Mouse (Mus musculus): Measurements from ENCODE around the gene Nipbl. TPM values are rescaled to one million over a fixed set of nuclear protein-coding genes. Genes with fewer than 3 reads are reported as not detected.
A peak's percentile ranks its signal among the peaks of the same experiment; 100 is the strongest.

The Nipbl gene
- polyA plus RNA-seq, 1 experiment from 2014 or later = 17.0 TPM

DNA sequence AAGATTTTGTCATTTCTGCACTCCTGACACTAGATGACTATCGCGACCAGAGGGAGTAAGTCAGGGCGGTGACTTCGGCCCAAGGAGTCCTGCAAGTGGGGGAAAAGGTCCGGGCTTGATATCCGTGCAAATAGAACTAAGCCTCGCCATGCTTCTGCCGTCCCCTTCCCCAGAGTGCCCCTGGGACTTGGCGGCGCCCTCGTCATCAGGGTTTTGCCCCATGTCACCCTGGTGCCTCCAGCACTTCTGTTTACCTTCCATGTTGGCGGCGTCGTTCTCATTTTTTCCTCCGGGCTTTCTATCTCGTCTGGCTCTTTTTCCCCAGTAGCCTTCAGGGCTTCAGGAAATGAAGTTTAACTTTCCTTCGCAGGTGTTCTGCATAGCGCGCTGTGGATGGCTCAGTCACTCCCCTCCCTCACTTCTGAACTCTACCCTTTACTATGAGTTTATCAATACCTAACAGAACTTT lies 1.7 kb upstream of the Nipbl start:
- Histone ChIP-seq H3K4me1 (replicated peaks) (peaks cover 42% of the 10 kb centered on the region), H3K9ac (peak overlapping the region; percentile 98), H3K27me3 (no peaks in the 10 kb centered on the region), H3K4me3 (peak overlapping the region; percentile 97), H3K9me3 (no peaks in the 10 kb centered on the region), H3K27ac (replicated peaks) (peak overlapping the region; percentile 43; the same call in 1 of the 2 replicates), H3K4me2 (peak overlapping the region; percentile 97), H3K36me3 (no peaks in the 10 kb centered on the region)
- no peak for ATAC-seq (ENCODE audit: low read depth)
- under 1% methylated on average over 19 of the region's 19 CpGs for WGBS

DNA sequence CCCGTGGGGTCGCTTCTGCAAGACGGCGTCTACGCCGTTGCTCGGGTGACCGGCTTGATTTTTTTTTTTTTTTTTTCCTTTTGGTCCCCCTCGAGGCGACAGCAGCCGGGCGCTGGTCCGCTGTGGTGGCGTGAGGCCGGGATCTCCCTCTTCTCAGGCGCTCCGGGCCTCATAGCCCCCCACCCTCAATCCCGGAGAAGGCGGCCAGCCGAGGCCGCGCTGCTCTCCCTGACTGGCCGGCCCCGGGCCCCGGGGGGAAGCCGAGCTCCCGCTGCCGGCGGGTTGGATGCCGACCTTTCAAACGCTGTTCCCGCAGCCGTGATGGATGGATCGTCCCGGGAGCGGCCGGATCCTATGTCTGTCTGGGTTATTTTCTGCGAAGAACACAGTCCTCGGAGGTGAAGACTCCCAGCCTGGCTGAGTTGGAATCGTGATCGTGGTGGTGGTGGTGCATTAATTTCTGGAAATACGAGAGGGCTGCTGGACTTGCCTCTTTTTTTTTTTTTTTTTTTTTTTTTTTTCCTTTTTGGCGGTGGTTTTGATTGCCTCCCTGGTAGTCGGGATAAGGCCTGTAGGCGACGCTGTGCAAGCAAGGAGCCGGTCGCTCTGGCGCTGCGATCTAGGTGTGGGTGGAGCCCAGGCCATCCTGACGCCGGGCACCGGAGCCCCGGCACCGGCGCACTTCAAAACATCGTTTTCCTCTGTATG lies 781 bp upstream of the Nipbl start:
- H3K36me3 ChIP-seq = no peaks in the 10 kb centered on the region
- WGBS = under 1% methylated on average over 57 of the region's 57 CpGs
- H3K4me1 ChIP-seq (replicated peaks) = peaks cover 42% of the 10 kb centered on the region
- peak overlapping the region; percentile 97 for H3K4me3 ChIP-seq
- no peaks in the 10 kb centered on the region for H3K27me3 ChIP-seq
- H3K9ac ChIP-seq = peak overlapping the region; percentile 98
- H3K9me3 ChIP-seq = no peaks in the 10 kb centered on the region
- H3K27ac ChIP-seq (replicated peaks) = peak overlapping the region; percentile 100
- peak; percentile 71 for ATAC-seq (ENCODE audit: low read depth)
- peak overlapping the region; percentile 97 for H3K4me2 ChIP-seq

DNA sequence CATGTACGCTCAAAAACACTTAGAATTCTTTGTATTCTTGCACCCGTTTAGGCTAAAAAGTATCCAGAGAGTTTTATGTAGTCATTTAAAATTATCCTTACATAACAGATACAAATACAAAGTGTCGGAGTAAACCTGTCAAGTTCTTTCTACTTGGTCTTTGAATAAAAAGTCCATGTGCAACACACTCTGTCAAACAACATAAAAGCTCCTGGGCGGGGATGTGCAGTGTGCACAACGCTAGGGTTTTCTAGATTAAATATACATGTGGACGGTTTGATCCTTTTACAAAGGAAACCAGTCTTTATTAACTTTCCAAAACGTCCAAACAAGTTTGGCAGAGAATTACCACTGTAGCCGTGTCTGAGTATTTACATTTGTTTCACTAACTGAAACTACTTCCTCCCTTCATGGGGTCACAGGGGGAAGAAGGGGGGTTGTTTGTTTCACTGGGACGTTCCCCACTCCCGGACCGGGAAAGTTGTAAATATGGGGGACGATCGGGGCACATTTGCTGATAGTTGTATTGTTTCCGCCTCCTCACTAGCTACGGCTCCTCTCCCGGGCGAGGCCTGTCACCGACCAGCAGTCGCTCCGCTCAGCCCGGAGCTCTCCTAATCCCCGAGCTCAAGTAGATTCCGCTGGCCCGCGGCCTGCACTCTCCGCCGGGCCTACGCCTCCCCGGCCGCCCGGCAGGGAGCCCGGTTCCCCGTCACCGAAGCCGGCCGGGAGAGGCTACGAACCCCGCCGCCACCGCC lies 916 bp downstream of the Nipbl start:
- WGBS = under 1% methylated on average over 40 of the region's 40 CpGs
- Histone ChIP-seq H3K27ac (replicated peaks) (peak overlapping the region; percentile 100), H3K9me3 (no peaks in the 10 kb centered on the region), H3K27me3 (no peaks in the 10 kb centered on the region), H3K4me2 (peak overlapping the region; percentile 97), H3K4me3 (peak overlapping the region; percentile 97), H3K36me3 (no peaks in the 10 kb centered on the region), H3K4me1 (replicated peaks) (peaks cover 38% of the 10 kb centered on the region), H3K9ac (peak overlapping the region; percentile 98)
- peak; percentile 37 for ATAC-seq (ENCODE audit: low read depth)

DNA sequence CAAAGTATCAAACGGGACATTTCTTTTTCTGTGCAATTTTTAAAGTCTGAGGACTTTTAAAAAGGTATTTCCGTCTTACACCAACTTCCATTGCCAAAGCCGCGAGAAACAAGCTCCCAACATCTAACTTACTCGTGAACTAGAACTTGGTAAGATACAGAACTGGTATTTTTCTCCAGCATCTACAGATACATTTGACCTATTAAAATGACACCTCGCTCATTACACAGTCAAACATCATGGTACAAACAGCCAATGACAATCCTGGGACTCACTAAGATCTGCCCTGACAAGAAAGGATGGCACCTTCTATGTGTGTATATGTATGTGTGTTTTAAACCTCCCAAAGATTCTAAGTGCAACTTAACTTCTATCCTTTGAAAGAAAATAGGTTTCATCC lies 1.5 kb downstream of the Nipbl start:
- ATAC-seq (ENCODE audit: low read depth) = no peak
- H3K27ac ChIP-seq (replicated peaks) = 0 out of 2 replicates have a peak overlapping the region, but pooled peaks have one; percentile 38

GRCm38 (mm10) chr15:8442156-8442555 lies 2.1 kb downstream of the Nipbl start:
- no peaks in the 10 kb centered on the region for H3K27me3 ChIP-seq
- no peaks in the 10 kb centered on the region for H3K9me3 ChIP-seq
- no peaks in the 10 kb centered on the region for H3K36me3 ChIP-seq
- peaks cover 29% of the 10 kb centered on the region for H3K4me1 ChIP-seq (replicated peaks)
- 0 out of 2 replicates have a peak overlapping the region, but pooled peaks have one; percentile 38 for H3K27ac ChIP-seq (replicated peaks)
- H3K9ac ChIP-seq = peak overlapping the region; percentile 98
- peak overlapping the region; percentile 97 for H3K4me2 ChIP-seq
- no peak for ATAC-seq (ENCODE audit: low read depth)
- under 1% methylated on average over 11 of the region's 11 CpGs for WGBS
- peak overlapping the region; percentile 97 for H3K4me3 ChIP-seq

More for the DNA sequence above, 1.5 kb downstream of the Nipbl start:
- Histone ChIP-seq H3K36me3 (no peaks in the 10 kb centered on the region), H3K9ac (peak overlapping the region; percentile 98), H3K9me3 (no peaks in the 10 kb centered on the region), H3K4me2 (peak overlapping the region; percentile 97), H3K4me1 (replicated peaks) (peaks cover 35% of the 10 kb centered on the region), H3K4me3 (peak overlapping the region; percentile 97), H3K27me3 (no peaks in the 10 kb centered on the region)
- 2% methylated on average over 6 of the region's 6 CpGs for WGBS

GRCm38 (mm10) chr15:8433239-8433947 lies 10.9 kb downstream of the Nipbl start:
- no peak for ATAC-seq (ENCODE audit: low read depth)

DNA sequence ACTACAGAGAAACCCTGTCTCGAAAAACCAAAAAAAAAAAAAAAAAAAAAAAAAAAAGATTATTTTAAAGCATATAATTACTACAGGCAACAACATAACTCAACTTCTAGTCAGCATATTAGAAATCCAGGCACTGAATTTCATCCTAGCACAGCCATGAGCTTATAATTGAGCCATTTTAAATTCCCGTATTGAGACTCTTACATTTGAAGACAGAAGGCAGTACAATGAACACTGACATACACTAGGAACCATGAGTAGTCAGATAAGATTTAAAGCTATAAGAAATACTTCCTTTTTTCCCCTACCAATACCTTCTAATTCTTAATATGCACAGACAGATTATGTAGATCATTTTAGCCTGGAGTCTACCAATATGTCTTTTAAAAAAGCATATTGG lies 11.7 kb downstream of the Nipbl start:
- no peaks in the 10 kb centered on the region for H3K9me3 ChIP-seq
- no peak overlapping the region for H3K4me2 ChIP-seq
- H3K27ac ChIP-seq (replicated peaks) = no peak overlapping the region
- H3K4me1 ChIP-seq (replicated peaks) = 0 out of 2 replicates have a peak, but pooled peaks cover 5% of the 10 kb centered on the region
- no peaks in the 10 kb centered on the region for H3K36me3 ChIP-seq
- no peaks in the 10 kb centered on the region for H3K27me3 ChIP-seq
- H3K4me3 ChIP-seq = no peak overlapping the region
- no peak for ATAC-seq (ENCODE audit: low read depth)
- 91% methylated on average over 2 of the region's 2 CpGs for WGBS
- no peak overlapping the region for H3K9ac ChIP-seq

More at GRCm38 (mm10) chr15:8433239-8433947, 10.9 kb downstream of the Nipbl start:
- Histone ChIP-seq H3K27ac (replicated peaks) (no peak overlapping the region), H3K9ac (no peak overlapping the region), H3K27me3 (no peaks in the 10 kb centered on the region), H3K4me1 (replicated peaks) (0 out of 2 replicates have a peak, but pooled peaks cover 5% of the 10 kb centered on the region), H3K4me3 (no peak overlapping the region), H3K36me3 (no peaks in the 10 kb centered on the region), H3K9me3 (no peaks in the 10 kb centered on the region), H3K4me2 (no peak overlapping the region)
- 94% methylated on average over 2 of the region's 2 CpGs for WGBS

- no peak overlapping the region for H3K4me3 ChIP-seq
- no peaks in the 10 kb centered on the region for H3K36me3 ChIP-seq
- no peak overlapping the region for H3K4me2 ChIP-seq
- ATAC-seq (ENCODE audit: low read depth) = no peak
- no peak overlapping the region for H3K27ac ChIP-seq (replicated peaks)
- H3K9me3 ChIP-seq = no peaks in the 10 kb centered on the region
- no peaks in the 10 kb centered on the region for H3K27me3 ChIP-seq
- H3K9ac ChIP-seq = no peak overlapping the region
- 0 out of 2 replicates have a peak, but pooled peaks cover 5% of the 10 kb centered on the region for H3K4me1 ChIP-seq (replicated peaks)
- 84% methylated on average over 5 of the region's 5 CpGs for WGBS
Measured at GRCm38 (mm10) chr15:8429502-8429901, 14.8 kb downstream of the Nipbl start.

DNA sequence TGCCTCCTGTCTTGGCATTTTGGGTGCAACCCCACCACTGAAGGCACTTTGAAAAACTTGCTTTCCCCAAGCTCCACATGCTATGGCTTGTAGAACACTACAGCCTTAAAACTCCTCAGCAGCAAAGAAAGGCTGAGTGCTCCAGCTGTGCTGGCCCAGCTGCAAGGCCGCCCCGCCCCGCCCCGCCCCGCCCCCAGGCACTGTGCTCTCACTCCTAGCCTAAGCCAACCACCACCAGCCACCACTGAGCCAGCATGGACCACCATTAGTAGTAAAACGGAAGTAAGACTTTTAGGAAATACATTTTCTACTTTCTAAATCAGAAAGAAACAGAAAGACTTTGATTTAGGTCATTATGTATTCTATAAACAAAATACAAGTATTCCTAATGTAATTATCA lies 23.4 kb downstream of the Nipbl start:
- no peak overlapping the region for H3K27ac ChIP-seq (replicated peaks)
- no peaks in the 10 kb centered on the region for H3K4me1 ChIP-seq (replicated peaks)
- H3K9ac ChIP-seq = no peak overlapping the region
- H3K4me3 ChIP-seq = no peak overlapping the region
- no peak overlapping the region for H3K4me2 ChIP-seq
- H3K27me3 ChIP-seq = no peaks in the 10 kb centered on the region
- 24% methylated on average over 6 of the region's 6 CpGs for WGBS
- H3K36me3 ChIP-seq = no peaks in the 10 kb centered on the region
- ATAC-seq (ENCODE audit: low read depth) = no peak
- no peaks in the 10 kb centered on the region for H3K9me3 ChIP-seq

DNA sequence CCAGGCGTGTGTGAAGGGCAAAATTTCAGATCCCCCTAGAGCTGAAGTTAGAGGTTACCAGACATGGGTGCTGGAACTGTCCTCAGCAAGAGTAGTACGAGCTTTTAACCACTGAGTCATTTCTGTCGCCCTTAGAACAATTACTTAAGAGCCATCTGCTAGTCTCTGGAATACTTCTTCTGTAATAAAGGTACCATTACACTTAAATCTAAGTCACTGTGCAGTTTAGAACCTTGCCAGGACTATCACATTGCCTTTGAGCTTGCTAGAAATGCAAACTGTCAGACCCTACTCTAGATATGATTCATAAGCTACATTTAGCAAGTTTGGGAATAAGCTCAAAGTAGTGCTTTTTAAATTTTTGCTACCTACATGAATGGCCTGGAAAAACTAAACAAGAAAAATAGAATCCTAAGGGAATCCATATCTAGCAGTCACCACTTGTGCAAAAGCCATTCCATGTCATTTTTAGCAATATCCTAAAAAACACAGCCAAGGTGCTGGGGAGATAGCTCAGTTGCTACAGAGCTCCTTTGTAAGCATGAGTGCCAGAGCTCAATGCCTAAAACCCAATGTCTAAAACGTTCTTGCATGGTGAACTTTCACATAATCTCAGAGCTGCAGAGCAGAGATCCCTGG lies 27.6 kb downstream of the Nipbl start:
- no peak overlapping the region for H3K27ac ChIP-seq (replicated peaks)
- H3K36me3 ChIP-seq = no peaks in the 10 kb centered on the region
- H3K27me3 ChIP-seq = no peaks in the 10 kb centered on the region
- no peak overlapping the region for H3K4me2 ChIP-seq
- no peaks in the 10 kb centered on the region for H3K4me1 ChIP-seq (replicated peaks)
- no peaks in the 10 kb centered on the region for H3K9me3 ChIP-seq
- no peak overlapping the region for H3K9ac ChIP-seq
- 76% methylated on average over 4 of the region's 4 CpGs for WGBS
- no peak overlapping the region for H3K4me3 ChIP-seq
- ATAC-seq (ENCODE audit: low read depth) = no peak

- no peak overlapping the region for H3K9ac ChIP-seq
- no peak overlapping the region for H3K27ac ChIP-seq (replicated peaks)
- WGBS = 94% methylated on average over 3 of the region's 3 CpGs
- ATAC-seq (ENCODE audit: low read depth) = no peak
- H3K4me3 ChIP-seq = no peak overlapping the region
- no peak overlapping the region for H3K4me2 ChIP-seq
- no peaks in the 10 kb centered on the region for H3K27me3 ChIP-seq
- H3K36me3 ChIP-seq = no peaks in the 10 kb centered on the region
- no peaks in the 10 kb centered on the region for H3K4me1 ChIP-seq (replicated peaks)
- H3K9me3 ChIP-seq = no peaks in the 10 kb centered on the region
Measured at GRCm38 (mm10) chr15:8413356-8413755, 30.9 kb downstream of the Nipbl start.
